Mouse (Mus musculus) urinary bladder, postnatal 0 days (tissue): ENCODE data around the gene Adora3. TPM values are rescaled to one million over a fixed set of nuclear protein-coding genes. Genes with fewer than 3 reads are reported as not detected.

Experiments
- polyA plus RNA-seq: library from polyadenylated mRNA; unstranded; fragments of >200 nt; fragmentation: Nextera tagmentation; extraction: Ambion mirVana; gene quantifications from 2 replicates; pipeline ENCODE4 v1.2.1, GENCODE M21; 2015

The Adora3 gene
- 0.23 and 0.81 TPM in 2 replicates for polyA plus RNA-seq

DNA sequence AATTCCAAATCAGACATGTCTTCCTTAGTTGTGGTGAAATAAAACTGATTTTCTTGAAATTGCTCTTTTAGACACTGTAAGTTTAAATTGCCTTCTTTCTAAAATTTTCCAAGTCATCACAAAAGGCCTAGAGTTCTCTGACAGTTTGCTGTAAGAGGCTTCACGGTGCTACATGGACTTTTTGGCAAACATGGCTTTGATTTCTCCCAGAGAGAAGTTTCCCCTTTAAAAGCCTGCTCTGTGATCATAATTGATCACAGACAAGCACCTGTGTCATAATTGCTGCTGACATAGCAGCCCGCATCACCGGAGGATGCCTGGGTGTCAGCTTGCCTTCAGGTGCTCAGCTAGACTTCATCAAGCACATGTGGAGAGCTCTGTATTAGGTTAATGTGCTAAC, at the start of gene Adora3, which contains the start of gene Tmigd3:
Gene Adora3 (plus strand): TSS at position 301 of the 400 bp plus-strand sequence.
Gene Tmigd3 (plus strand): TSS at position 346 of the 400 bp plus-strand sequence.

DNA sequence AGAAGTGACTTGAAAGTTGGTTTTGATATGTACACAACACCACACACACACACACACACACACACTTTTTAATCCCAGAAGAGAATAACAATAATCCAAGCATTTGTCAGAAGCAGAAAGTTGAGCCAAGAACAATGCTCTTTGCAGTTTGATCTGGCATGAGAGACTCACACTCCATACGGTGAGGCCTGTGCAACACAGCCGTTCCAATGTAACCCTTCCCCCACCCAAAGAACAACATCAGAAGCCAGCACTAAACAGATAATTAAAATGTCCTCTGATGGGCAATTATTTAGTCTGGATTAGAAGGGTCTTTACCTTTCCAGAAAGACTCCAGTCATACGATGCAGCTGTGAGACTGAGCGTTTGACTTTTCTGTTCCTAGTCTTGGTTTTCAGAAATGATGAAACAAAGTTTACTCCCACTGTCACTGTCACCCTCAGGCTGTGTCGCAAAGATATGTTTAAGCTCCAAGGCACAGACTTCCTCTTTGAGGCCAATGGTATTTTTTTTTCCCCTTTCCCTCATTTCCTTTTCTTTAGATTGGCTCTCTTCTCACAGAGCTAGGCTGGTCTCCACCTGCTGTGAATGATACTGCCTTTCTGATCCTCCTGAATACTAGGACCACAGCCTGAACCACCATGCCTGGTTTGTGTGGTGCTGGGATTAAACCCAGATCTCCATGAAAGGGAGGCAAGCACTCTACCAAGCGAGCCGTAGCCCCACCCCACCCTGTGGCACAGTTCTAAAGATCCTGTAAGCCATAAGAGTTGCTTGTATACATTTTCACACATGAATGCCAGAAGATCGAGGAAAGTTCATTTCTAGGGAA, 61.8 kb downstream of the Adora3 start, which contains the start of gene I830077J02Rik:
Gene I830077J02Rik (minus strand): TSS at position 425 of the 832 bp plus-strand sequence.

Other genes with a start within 250 kb of the Adora3 start
- 11.0 and 12.0 TPM in 2 replicates for gene Ddx20, start 183.3 kb upstream of the Adora3 start, polyA plus RNA-seq
- gene Inka2, start 166.3 kb upstream of the Adora3 start, polyA plus RNA-seq = 5.3 and 5.9 TPM in 2 replicates
- 316 and 374 TPM in 2 replicates for gene Rap1a, start 69.5 kb upstream of the Adora3 start, polyA plus RNA-seq
- not detected in 2 replicates for gene Tmigd3, start within 50 bp of the Adora3 start, polyA plus RNA-seq
- gene I830077J02Rik, start 61.8 kb downstream of the Adora3 start, polyA plus RNA-seq = 0.37 and 0.91 TPM in 2 replicates
- 69.8 and 71.3 TPM in 2 replicates for gene Wdr77, start 88.5 kb downstream of the Adora3 start, polyA plus RNA-seq
- 363 and 394 TPM in 2 replicates for gene Atp5f1, start 89.2 kb downstream of the Adora3 start, polyA plus RNA-seq
- 0.30 and 0.58 TPM in 2 replicates for gene Ovgp1, start 102.9 kb downstream of the Adora3 start, polyA plus RNA-seq
- gene Pifo, start 143.8 kb downstream of the Adora3 start, polyA plus RNA-seq = not detected in 2 replicates
- 0.17 and 0.39 TPM in 2 replicates for gene Chil5, start 162.0 kb downstream of the Adora3 start, polyA plus RNA-seq
- not detected in 2 replicates for gene Chia1, start 242.4 kb downstream of the Adora3 start, polyA plus RNA-seq